Mouse (Mus musculus): ENCODE data around the gene Zfp444. TPM values are rescaled to one million over a fixed set of nuclear protein-coding genes. Genes with fewer than 3 reads are reported as not detected.
"Not testable (repeated sequence)": the region's sequence is repeated elsewhere in the genome, so short reads cannot be mapped to it uniquely, and the experiment has no call there.

Gene Zfp444
- polyA plus RNA-seq, 1 experiment: 33.7 TPM

DNA sequence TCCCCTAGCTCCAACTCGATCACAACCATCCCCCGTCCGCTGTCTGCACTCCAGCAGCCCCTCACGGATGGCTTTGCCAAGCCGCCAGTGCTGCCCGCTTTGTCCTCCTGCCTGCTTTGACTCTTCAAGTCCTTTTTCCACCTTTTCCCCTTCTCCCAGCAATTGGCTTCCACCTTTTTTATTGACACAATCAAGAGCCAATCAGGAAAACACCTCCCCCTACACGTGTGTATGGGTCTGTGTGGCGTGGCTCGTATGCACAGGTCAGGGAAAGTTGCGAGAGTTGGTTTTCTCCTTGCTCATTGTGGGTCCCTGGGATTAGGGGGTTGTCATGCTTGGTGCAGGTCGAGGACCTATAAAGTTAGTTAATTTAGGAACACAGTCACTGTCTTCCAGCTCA, 67.8 kb downstream of the Zfp444 start:
- Histone ChIP-seq H3K4me1 (ENCODE audit: control insufficient read depth, insufficient read depth, low read length) (no peaks in the 10 kb centered on the region), H3K27me3 (ENCODE audit: control insufficient read depth, insufficient read depth, low read length, poor library complexity, severe bottlenecking) (no peaks in the 10 kb centered on the region), H3K9me3 (replicated peaks; ENCODE audit: control insufficient read depth, insufficient read depth, low read length, poor library complexity, severe bottlenecking) (no peaks in the 10 kb centered on the region), H3K9ac (ENCODE audit: low read depth, poor library complexity, severe bottlenecking) (peak overlapping the region; percentile 8), H3K27ac (ENCODE audit: insufficient read depth, low read length) (no peak overlapping the region), H3K36me3 (ENCODE audit: control insufficient read depth, insufficient read depth, low read length, poor library complexity, severe bottlenecking) (no peaks in the 10 kb centered on the region), H3K4me3 (ENCODE audit: low read depth, low read length) (peak overlapping the region; percentile 71)
- TF ChIP-seq POLR2A (IDR thresholded peaks at IDR 0.05; ENCODE audit: insufficient read depth, low read length) (no peak), EP300 (IDR thresholded peaks at IDR 0.05; ENCODE audit: insufficient read depth, low read depth, low read length) (no peak), CTCF (IDR thresholded peaks at IDR 0.05; ENCODE audit: low read depth, low read length) (no peak)

DNA sequence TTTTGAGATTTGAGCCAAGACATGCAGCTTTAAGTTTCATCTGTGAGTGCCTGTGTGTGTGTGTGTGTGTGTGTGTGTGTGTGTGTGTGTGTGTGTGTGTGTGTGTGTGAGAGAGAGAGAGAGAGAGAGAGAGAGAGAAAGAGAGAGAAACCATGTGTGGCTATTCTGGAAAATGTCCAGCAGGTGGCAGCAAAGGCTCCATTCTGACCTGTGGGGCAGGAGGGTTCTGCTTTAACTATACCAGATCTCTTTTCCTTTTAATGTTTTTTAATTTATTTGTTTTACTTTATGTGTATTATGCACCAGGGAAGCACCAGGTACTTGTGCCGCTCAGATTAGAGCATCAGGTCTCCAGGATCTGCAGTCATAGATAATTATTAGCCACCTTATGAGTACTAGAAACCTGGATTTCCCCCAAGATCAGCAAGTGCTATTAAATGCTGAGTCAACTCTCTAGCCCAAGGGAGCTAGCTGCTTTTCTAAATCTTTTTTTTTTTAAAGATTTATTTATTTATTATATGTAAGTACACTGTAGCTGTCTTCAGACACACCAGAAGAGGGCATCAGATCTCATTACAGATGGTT, 68.9 kb downstream of the Zfp444 start:
- not testable (repeated sequence) for H3K9ac ChIP-seq (ENCODE audit: low read depth, poor library complexity, severe bottlenecking); H3K27ac ChIP-seq (ENCODE audit: insufficient read depth, low read length); H3K36me3 ChIP-seq (ENCODE audit: control insufficient read depth, insufficient read depth, low read length, poor library complexity, severe bottlenecking); H3K4me3 ChIP-seq (ENCODE audit: low read depth, low read length); H3K9me3 ChIP-seq (replicated peaks; ENCODE audit: control insufficient read depth, insufficient read depth, low read length, poor library complexity, severe bottlenecking); H3K4me1 ChIP-seq (ENCODE audit: control insufficient read depth, insufficient read depth, low read length); H3K27me3 ChIP-seq (ENCODE audit: control insufficient read depth, insufficient read depth, low read length, poor library complexity, severe bottlenecking)
- peak; percentile 55 for TF ChIP-seq CTCF (IDR thresholded peaks at IDR 0.05; ENCODE audit: low read depth, low read length)

Other genes with a start within 250 kb of the Zfp444 start
- gene Vmn1r65, start 161.2 kb upstream of the Zfp444 start, polyA plus RNA-seq (2011; ENCODE audit: insufficient read depth, insufficient read length, low read depth, missing spikeins): not detected in 2 replicates
- gene Nlrp4c, start 127.1 kb upstream of the Zfp444 start, polyA plus RNA-seq (2011; ENCODE audit: insufficient read depth, insufficient read length, low read depth, missing spikeins): 1.2 TPM in 1 of 2 replicates, not detected in the other
- 24.1 and 30.9 TPM in 2 replicates for gene Zfp787, start 16.2 kb upstream of the Zfp444 start, polyA plus RNA-seq (2011; ENCODE audit: insufficient read depth, insufficient read length, low read depth, missing spikeins)
- gene Galp, start 24.9 kb downstream of the Zfp444 start, polyA plus RNA-seq (2011; ENCODE audit: insufficient read depth, insufficient read length, low read depth, missing spikeins): not detected in 2 replicates
- 0.33 and 0.40 TPM in 2 replicates for gene Zscan5b, start 50.1 kb downstream of the Zfp444 start, polyA plus RNA-seq (2011; ENCODE audit: insufficient read depth, insufficient read length, low read depth, missing spikeins)
- gene Epp13, start 80.5 kb downstream of the Zfp444 start, polyA plus RNA-seq (2011; ENCODE audit: insufficient read depth, insufficient read length, low read depth, missing spikeins): 40.1 and 42.4 TPM in 2 replicates
- gene Zfp667, start 114.4 kb downstream of the Zfp444 start, polyA plus RNA-seq (2011; ENCODE audit: insufficient read depth, insufficient read length, low read depth, missing spikeins): 12.7 and 12.8 TPM in 2 replicates
- 4.4 and 6.2 TPM in 2 replicates for gene Zfp583, start 159.1 kb downstream of the Zfp444 start, polyA plus RNA-seq (2011; ENCODE audit: insufficient read depth, insufficient read length, low read depth, missing spikeins)
- gene Gm3854, start 171.5 kb downstream of the Zfp444 start, polyA plus RNA-seq (2011; ENCODE audit: insufficient read depth, insufficient read length, low read depth, missing spikeins): 3.2 and 3.8 TPM in 2 replicates
- gene Zfp78, start 191.1 kb downstream of the Zfp444 start, polyA plus RNA-seq (2011; ENCODE audit: insufficient read depth, insufficient read length, low read depth, missing spikeins): 0.59 and 1.2 TPM in 2 replicates
- gene Zfp28, start 211.1 kb downstream of the Zfp444 start, polyA plus RNA-seq (2011; ENCODE audit: insufficient read depth, insufficient read length, low read depth, missing spikeins): 3.2 and 4.5 TPM in 2 replicates
- 1.1 and 1.3 TPM in 2 replicates for gene Smim17, start 226.5 kb downstream of the Zfp444 start, polyA plus RNA-seq (2011; ENCODE audit: insufficient read depth, insufficient read length, low read depth, missing spikeins)
- gene Gm20715, start 238.1 kb downstream of the Zfp444 start, polyA plus RNA-seq (2011; ENCODE audit: insufficient read depth, insufficient read length, low read depth, missing spikeins): 0.32 and 0.34 TPM in 2 replicates

Measured in ES-Bruce4 (cell line).